Mouse (Mus musculus) heart, embryonic 11.5 days (tissue): ENCODE measurements at regions not wholly inside any gene's neighbourhood (a gene's known extent, or its start where the extent isn't known, plus 50 kb on each side); places are given as distances from the start of the nearest gene placed in this dataset.
A peak's percentile ranks its signal among the peaks of the same experiment; 100 is the strongest.

Experiments used
- ATAC-seq: fragments of 200-750 bp; cut with Nextera tagmentation; replicated peaks from 2 replicates; pipeline ENCODE4 v1.8.0; 2017; ENCODE audit warnings: moderate library complexity; ENCODE audit not compliant: insufficient number of reproducible peaks, low FRiP score, low TSS enrichment
- H3K27ac ChIP-seq: fragments of 300-500 bp; sonication (generic); 2 replicates; pipeline ENCODE4 v1.5.1; 2014; ENCODE audit warnings: mild to moderate bottlenecking, low read depth, low read length
- H3K27me3 ChIP-seq: fragments of 300-500 bp; sonication (generic); 2 replicates; pipeline ENCODE4 v1.6.1; 2014; ENCODE audit warnings: mild to moderate bottlenecking, low read length, mixed read lengths; ENCODE audit not compliant: control insufficient read depth, insufficient read depth
- H3K36me3 ChIP-seq: fragments of 300-500 bp; sonication (generic); 2 replicates; pipeline ENCODE4 v1.6.1; 2014; ENCODE audit warnings: mild to moderate bottlenecking, low read length, moderate library complexity, mixed read lengths; ENCODE audit not compliant: control insufficient read depth, insufficient read depth
- H3K4me1 ChIP-seq: fragments of 300-500 bp; sonication (generic); 2 replicates; pipeline ENCODE4 v1.6.1; 2014; ENCODE audit warnings: low read length; ENCODE audit not compliant: control insufficient read depth, insufficient read depth
- H3K4me2 ChIP-seq: fragments of 300-500 bp; sonication (generic); 2 replicates; pipeline ENCODE4 v1.6.1; 2014; ENCODE audit warnings: mild to moderate bottlenecking, moderate library complexity
- H3K4me3 ChIP-seq: fragments of 300-500 bp; sonication (generic); 2 replicates; pipeline ENCODE4 v1.5.1; 2014; ENCODE audit warnings: low read depth, low read length
- H3K9ac ChIP-seq: fragments of 300-500 bp; sonication (generic); 2 replicates; pipeline ENCODE4 v1.6.1; 2014; ENCODE audit warnings: mild to moderate bottlenecking, low read depth, low read length, moderate library complexity
- H3K9me3 ChIP-seq: fragments of 300-500 bp; sonication (generic); replicated peaks from 2 replicates; pipeline ENCODE4 v1.6.1; 2016; ENCODE audit warnings: low read length; ENCODE audit not compliant: control insufficient read depth
- WGBS: fragments of 180-500 bp; shearing (Covaris S2); extraction: QIAGEN DNeasy Blood & Tissue Kit; methylation state at CpG from one replicate; pipeline ENCODE4 v1.1.7; 2014; ENCODE audit not compliant: insufficient replicate concordance; 5-methylcytosine and 5-hydroxymethylcytosine counted together

- no peaks in the 10 kb centered on the region for H3K9me3 ChIP-seq
- no peak overlapping the region for H3K9ac ChIP-seq
- H3K36me3 ChIP-seq = no peaks in the 10 kb centered on the region
- H3K4me2 ChIP-seq = no peak overlapping the region
- WGBS = 76% methylated on average over 6 of the region's 6 CpGs
- no peak overlapping the region for H3K27ac ChIP-seq
- ATAC-seq = no peak
- H3K4me1 ChIP-seq = no peaks in the 10 kb centered on the region
- no peak overlapping the region for H3K4me3 ChIP-seq
- no peaks in the 10 kb centered on the region for H3K27me3 ChIP-seq
Measured at GRCm38 (mm10) chr5:64521401-64521800, 281.8 kb upstream of the Klf3 start.

DNA sequence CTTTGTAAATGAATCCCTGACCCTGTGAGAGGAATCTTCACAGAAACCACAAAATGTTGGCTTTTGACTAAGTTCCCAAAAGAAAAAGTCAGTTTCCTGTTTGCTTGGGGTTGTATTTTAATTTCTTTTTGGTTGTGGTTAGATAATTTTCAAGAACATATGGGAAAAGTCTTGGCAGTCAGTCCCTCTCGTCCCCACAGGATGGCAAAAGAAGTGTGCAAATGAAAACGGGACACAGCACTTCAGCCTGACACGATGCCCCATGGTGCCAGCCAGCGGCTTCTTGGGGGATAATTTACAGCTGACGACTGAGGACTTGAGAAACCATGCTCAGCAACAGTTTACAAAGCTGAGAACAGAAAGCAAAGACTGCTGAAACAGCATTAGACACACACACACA lies 281.2 kb upstream of the Klf3 start:
- H3K4me3 ChIP-seq = no peak overlapping the region
- no peak overlapping the region for H3K9ac ChIP-seq
- no peak overlapping the region for H3K27ac ChIP-seq
- H3K9me3 ChIP-seq = no peaks in the 10 kb centered on the region
- WGBS = 53% methylated on average over 5 of the region's 5 CpGs
- H3K36me3 ChIP-seq = no peaks in the 10 kb centered on the region
- H3K4me2 ChIP-seq = no peak overlapping the region
- H3K4me1 ChIP-seq = no peaks in the 10 kb centered on the region
- no peaks in the 10 kb centered on the region for H3K27me3 ChIP-seq
- ATAC-seq = no peak

DNA sequence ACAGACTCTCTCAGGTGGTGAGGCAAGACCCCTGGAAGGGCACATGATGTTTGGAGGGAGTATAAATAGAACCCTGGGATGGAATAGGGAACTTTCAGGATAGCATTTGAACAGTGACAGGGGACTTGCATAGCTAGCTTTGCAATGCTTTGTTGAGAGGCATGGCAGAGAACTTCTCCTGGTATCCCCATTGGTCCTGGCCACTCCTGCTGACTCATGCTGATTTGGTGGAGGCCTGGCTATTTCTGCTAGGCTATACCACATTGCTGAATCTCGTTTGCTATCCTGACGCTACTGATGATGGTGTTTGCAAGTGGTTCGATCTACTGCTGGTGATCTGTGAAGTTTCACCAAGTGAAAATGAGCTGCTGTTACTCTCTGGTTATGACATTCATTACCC lies 276.7 kb upstream of the Klf3 start:
- WGBS = 74% methylated on average over 3 of the region's 3 CpGs

DNA sequence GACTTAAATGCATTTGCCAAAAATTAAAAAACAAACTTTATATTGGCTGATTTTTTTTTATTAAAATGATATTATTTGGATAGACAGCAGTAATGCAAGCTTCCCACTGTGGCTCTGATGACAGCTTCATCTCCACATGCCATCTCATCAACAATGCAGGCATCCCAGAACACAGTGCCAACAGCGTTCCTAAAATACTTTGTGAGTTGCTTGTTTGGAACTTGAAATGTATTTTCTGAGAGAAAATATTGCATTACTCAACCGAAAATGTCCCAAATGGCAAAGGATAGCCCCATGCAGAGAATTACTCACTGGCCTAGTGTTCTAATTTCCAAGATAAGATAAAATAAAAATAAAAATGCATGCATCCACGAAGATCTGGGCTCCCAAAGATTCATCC lies 275.2 kb upstream of the Klf3 start:
- H3K27me3 ChIP-seq = no peaks in the 10 kb centered on the region
- no peaks in the 10 kb centered on the region for H3K36me3 ChIP-seq
- H3K4me3 ChIP-seq = no peak overlapping the region
- H3K9me3 ChIP-seq = no peaks in the 10 kb centered on the region
- no peak overlapping the region for H3K4me2 ChIP-seq
- H3K9ac ChIP-seq = no peak overlapping the region
- no peak overlapping the region for H3K27ac ChIP-seq
- WGBS = 73% methylated on average over 3 of the region's 3 CpGs
- ATAC-seq = no peak
- no peaks in the 10 kb centered on the region for H3K4me1 ChIP-seq

More for the DNA sequence above, 276.7 kb upstream of the Klf3 start:
- Histone ChIP-seq H3K36me3 (no peaks in the 10 kb centered on the region), H3K27ac (no peak overlapping the region), H3K4me2 (no peak overlapping the region), H3K4me3 (no peak overlapping the region), H3K9ac (no peak overlapping the region), H3K4me1 (no peaks in the 10 kb centered on the region), H3K27me3 (no peaks in the 10 kb centered on the region), H3K9me3 (no peaks in the 10 kb centered on the region)
- no peak for ATAC-seq

DNA sequence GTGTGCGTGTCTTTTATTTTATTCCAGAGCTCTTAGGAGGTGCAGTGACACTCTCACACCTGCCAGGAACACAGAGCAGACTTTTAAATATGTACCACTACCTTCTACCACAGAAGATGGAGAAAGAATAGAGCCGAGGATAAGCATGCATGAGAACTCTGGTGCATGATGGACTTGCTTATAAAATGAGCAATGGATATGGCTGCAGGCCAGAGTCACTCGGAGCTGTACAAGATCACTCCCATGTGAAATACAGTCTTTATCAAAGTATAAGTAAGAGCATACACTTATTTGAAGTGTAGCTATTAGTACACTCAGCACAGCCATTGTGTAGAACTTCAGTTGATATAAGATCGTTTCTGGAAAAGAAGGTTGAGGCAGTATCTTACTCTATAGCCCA lies 268.8 kb upstream of the Klf3 start:
- Histone ChIP-seq H3K4me1 (no peaks in the 10 kb centered on the region), H3K27me3 (no peaks in the 10 kb centered on the region), H3K4me3 (no peak overlapping the region), H3K27ac (no peak overlapping the region), H3K9me3 (no peaks in the 10 kb centered on the region), H3K4me2 (no peak overlapping the region), H3K36me3 (no peaks in the 10 kb centered on the region), H3K9ac (no peak overlapping the region)
- ATAC-seq = no peak
- WGBS = 83% methylated on average over 4 of the region's 4 CpGs

DNA sequence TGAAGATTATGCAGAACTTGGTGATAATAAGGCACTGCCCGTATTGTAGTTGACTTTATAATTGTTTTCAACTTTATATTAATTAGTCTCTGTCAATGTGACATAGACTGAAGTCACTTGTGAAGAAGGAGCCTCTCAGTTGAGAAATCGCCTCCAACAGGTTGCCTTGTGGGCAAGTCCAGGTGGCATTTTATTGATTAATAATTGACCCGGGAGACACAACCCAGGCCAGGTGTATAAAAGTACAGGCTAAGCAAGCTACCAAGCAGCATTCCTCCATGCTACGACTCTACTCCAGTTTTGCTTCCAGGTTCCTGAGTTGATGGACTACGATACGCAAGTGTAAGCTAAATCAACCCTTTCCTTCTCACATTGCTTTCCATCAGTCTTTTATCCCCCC lies 268.2 kb upstream of the Klf3 start:
- H3K4me2 ChIP-seq = no peak overlapping the region
- no peaks in the 10 kb centered on the region for H3K4me1 ChIP-seq
- no peaks in the 10 kb centered on the region for H3K9me3 ChIP-seq
- no peaks in the 10 kb centered on the region for H3K27me3 ChIP-seq
- H3K36me3 ChIP-seq = no peaks in the 10 kb centered on the region
- no peak overlapping the region for H3K4me3 ChIP-seq
- no peak overlapping the region for H3K9ac ChIP-seq
- ATAC-seq = no peak
- WGBS = 86% methylated on average over 6 of the region's 6 CpGs
- no peak overlapping the region for H3K27ac ChIP-seq

GRCm38 (mm10) chr5:64535546-64535945 lies 267.6 kb upstream of the Klf3 start:
- Histone ChIP-seq H3K9me3 (no peaks in the 10 kb centered on the region), H3K4me2 (no peak overlapping the region), H3K36me3 (no peaks in the 10 kb centered on the region), H3K4me1 (no peaks in the 10 kb centered on the region), H3K9ac (no peak overlapping the region), H3K27me3 (no peaks in the 10 kb centered on the region), H3K4me3 (no peak overlapping the region), H3K27ac (no peak overlapping the region)
- no peak for ATAC-seq
- 83% methylated on average over 4 of the region's 4 CpGs for WGBS

DNA sequence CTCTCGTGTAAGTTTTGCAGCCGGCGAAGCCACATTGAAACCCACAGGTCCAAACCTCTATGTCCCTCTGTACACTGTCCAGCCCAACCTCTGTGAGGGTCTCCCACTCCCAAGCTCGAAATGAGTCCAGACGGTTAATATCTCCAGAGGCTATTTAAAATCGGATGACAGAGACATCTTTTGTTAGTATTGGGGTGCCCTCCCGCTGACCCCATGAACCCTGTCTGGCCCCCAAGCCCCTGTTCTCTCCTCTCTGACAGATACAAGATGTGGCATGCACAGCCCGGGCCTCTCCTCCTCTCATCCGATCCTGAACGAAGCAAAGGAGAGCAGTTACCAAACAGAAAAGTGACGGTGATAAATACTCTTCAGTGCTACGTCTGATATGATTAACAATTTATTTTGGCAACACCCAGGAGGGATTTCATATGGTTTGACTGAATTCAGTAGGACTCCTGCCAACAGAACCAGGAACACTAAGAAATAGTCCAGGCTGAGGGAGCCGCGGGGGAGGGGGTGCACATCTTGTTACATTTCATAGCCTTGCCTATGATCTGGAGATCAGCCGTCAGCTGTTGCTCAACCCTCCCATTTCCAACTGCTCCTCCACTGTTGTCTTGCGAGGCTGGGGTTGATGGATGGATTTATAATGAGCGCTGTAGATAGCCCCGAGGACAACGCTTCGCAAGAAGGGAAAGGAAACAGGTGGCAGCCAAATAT lies 266.6 kb upstream of the Klf3 start:
- Histone ChIP-seq H3K36me3 (no peaks in the 10 kb centered on the region), H3K9ac (no peak overlapping the region), H3K4me2 (peak overlapping the region; percentile 6; the same call in 1 of the 2 replicates), H3K27me3 (no peaks in the 10 kb centered on the region), H3K27ac (no peak overlapping the region), H3K9me3 (no peaks in the 10 kb centered on the region), H3K4me3 (no peak overlapping the region), H3K4me1 (no peaks in the 10 kb centered on the region)
- WGBS = 51% methylated on average over 20 of the region's 20 CpGs
- peak; percentile 55 for ATAC-seq

DNA sequence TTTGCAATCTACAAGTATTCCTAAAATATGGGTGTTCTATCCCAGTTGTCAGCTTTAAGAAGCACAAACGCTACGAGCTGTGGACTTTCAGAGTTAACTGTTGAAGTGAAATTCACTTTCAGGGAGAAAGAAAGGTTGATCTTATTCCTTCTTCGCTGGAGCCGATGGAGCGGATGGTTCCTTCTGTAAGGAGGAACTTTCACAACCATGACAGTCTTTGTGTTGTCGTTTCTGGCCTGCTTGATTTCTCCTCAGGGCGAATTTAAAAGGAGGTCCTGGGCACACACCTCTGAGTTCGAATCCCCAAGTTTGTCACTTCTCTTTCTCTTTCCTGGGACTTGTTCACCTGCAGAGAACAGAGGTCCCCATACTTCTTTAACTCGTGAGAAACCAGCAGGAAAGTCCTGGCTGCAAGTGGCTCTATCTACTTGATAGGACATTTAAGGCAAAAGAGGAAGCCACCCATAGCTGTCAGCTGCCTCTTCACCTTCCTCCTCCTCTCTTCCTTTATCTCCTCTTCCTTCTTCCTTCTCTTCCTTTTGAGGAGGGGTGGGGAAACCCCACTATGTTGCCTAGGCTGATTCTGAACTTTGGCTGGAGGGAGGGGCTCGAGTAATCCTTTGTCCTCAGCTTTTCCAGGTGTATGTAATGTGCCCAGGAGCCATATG lies 265.9 kb upstream of the Klf3 start:
- H3K27me3 ChIP-seq = no peaks in the 10 kb centered on the region
- no peak for ATAC-seq
- H3K9me3 ChIP-seq = no peaks in the 10 kb centered on the region
- no peak overlapping the region for H3K9ac ChIP-seq
- 66% methylated on average over 10 of the region's 10 CpGs for WGBS
- no peak overlapping the region for H3K27ac ChIP-seq
- no peak overlapping the region for H3K4me3 ChIP-seq
- H3K4me1 ChIP-seq = no peaks in the 10 kb centered on the region
- H3K36me3 ChIP-seq = no peaks in the 10 kb centered on the region
- no peak overlapping the region for H3K4me2 ChIP-seq
